Mouse (Mus musculus) T-helper 17 cell (primary cell): ENCODE measurements around the gene Prkca.

Experiments
- in situ Hi-C, 2 experiments: fragments of 300-600 bp; cut with MboI, MseI; formaldehyde crosslinking; loops; 1 replicate in 1 of 2; 2 replicates in 1 of 2; pipeline ENCODE4 v1.15.1; 2025; ENCODE audit warnings: high pct_unique_total_duplicates in 2 of 2

Gene Prkca

DNA sequence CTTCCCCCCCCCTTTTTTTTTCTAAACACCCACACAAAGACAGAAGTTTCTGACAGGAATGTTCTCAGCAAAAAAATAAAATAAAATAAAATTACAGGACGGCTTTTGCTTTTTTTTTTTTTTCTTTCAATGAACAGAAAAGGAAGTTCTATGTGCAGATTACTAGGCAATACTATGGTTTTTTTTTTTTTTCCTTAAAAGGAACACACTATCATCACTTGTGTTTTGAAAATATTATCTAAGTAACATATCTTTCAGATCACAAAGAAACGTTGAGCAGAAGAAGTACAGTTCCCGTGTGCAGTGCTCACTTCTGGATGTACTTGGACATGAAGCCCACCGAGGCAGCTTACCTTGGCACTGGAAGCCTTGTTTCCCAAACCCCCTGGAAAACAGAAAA lies 3.4 kb downstream of the Prkca start:
- in situ Hi-C loops = no loop called here

DNA sequence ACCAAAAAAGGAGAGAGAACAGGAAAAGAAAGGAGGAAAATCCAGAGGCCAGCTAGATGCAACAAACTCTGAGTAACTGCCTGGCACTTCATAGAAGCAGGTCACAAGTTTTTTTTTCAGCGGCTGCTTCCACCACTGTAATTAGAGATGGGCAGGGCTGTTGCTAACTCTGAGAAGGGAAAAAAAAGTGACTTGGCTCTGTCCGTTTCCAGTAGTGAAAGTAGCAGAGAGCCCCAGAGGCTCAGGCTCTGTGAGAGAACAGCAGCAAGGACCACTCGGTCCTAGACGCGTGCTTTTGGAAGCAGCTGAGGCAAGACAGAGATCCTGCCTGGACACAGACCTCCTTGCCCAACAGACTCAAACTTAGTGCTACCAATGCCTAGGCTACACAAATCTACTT lies 7.3 kb downstream of the Prkca start:
- in situ Hi-C loops = no loop called here

DNA sequence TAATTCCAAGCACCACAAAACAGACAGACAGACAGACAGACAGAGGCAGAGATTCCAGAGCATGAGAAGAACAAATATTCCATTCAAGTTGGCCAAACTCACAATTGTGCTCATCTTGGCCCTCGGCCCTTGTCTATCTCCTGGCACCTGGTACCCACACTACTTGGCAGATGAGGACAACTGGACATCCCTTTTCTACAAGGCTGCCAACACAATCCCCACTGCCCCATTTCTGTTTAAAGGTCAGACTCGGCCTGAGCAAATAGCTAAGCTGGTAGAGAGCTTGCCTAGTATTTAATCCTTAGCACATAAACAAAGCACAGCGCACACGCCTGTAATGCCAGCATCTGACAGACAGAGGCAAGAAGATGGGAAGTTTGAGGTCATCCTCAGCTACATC lies 8.2 kb downstream of the Prkca start:
- in situ Hi-C loops = no loop called here

DNA sequence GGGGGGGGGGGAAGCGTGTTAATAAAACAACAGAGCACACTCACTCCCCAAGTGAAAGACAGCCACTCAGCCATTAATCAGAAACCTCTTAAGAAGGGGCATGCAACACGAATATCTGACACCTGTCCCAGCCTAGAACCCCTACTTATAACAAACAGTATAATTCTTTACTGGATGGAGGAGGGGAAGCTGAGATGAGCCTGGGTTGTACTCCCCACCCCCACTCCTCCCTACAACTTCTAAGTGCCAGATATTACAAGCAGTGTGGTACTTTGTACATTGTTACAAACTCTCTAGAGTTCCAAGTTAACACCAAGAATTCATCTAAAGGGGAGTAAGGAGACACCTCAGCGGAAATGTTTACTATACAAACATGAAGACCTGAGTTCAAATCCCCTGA lies 9.1 kb downstream of the Prkca start:
- in situ Hi-C loops = no loop called here

DNA sequence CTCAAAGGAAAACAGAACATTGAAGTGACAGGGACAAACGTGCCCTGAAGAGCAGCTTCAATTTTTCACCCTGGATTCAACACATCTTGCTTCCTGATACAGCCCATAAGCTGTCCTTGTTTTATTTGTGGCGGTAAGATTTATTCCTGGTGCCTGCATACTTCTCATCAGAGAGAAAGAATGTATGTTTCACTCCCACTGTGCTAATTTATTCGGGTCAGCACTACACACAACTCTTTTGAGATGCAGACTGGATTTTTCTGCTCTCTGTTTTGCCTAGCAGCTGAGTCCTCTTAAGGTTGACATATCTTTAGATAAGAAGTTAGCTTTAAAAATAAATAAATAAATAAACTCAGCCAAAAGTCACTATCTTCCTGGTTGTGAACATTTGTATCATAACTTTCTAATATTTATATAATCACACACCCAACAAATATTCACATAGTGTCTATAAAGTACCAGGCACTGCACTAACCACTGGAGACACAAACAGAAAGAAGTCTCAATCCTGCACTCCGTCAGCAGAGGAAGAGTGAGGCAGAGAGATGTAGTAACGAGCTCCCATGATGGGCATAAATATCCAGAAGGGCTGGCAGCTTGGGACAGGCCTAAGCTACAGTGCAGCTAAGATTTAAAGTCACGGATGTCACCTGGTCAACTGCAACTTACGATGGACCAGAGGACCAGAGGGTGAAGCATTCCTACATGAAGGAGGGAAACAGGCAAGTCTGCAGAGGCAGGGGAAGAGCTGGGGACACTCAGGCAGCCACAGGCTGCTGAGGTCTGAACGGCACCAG lies 9.9 kb downstream of the Prkca start:
- in situ Hi-C loops = no loop called here

DNA sequence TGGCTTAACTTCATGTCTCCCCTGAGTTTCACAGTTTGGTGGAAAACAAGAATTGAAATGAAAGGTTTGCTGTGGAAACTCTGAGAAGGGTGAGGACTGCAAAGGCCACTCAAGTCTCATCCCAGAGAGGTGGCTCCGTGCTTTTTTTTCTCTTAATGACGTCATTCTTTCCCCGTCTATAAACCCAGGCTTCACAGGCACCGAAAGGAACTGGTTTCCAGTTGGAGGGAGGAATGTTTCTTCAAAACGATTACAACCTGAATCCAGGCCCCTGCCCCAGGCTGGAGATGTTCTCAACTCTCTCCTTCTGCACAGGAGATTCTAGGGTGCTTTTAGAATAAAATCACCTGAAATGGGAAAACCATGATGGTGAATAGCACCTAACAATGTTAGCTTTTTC lies 10.7 kb downstream of the Prkca start:
- in situ Hi-C loops = no loop called here

DNA sequence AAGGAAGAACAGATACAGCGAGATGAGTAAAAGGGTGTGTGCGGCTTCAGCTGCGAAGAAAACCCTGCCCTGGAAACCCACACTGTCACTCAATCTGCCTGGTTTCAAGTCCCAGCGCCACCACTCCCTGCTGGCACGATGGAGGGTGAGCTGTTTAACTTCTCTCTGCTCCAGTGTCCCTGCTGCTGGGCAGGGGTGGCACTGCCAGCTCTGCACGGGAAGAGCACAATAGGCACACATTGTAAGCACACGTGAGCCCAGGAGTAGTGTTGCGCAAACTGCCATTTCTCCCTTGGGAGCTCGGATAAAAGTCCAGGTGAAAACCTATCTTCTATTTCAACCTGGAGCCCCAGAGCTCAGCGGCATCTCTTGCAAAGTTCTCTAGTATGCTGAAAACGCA lies 12.9 kb downstream of the Prkca start:
- in situ Hi-C loops = no loop called here

DNA sequence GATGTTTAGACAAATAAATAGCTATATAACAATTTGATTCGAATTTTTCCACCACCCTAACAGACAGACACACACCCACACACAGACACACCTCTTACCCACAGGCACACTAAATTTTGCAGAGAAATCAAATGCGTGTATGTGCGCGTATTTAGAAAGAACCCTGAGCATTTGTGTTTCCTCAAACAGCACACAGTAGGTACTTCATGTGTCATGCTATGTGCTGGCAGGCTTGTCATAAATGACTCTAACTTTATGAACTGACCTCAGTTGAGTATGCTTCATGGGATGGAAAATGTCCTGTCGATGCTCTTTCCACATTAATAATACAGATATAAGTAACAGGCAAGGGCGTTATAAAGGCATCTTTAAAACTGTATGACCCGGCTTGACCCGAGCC lies 17.8 kb downstream of the Prkca start:
- in situ Hi-C loops = loop anchor here in 1 of 2 experiments (10.0 kb wide), 1 partner anchor 209 kb away; no protein-coding TSS in a partner anchor

DNA sequence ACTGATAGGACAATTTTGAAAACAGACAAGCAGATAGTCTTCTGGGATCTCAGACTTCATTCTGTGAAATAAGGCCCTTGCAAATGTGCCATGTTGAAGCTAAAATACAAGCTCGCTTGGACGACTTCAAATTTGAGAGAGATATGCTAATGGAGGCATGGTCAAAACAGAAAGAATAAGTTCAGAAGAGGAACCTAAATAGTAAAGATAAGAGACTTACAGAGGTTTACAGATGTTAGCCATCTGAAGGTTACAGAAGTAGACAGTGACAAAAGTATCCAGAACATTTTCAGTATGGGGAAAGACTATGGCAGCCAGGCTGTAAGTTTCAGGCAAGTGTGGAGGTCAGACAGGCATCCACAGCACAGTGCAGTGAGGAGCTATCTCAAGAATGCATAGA lies 21.6 kb downstream of the Prkca start:
- in situ Hi-C loops = loop anchor here in 1 of 2 experiments (10.0 kb wide), 1 partner anchor 213 kb away; no protein-coding TSS in a partner anchor

DNA sequence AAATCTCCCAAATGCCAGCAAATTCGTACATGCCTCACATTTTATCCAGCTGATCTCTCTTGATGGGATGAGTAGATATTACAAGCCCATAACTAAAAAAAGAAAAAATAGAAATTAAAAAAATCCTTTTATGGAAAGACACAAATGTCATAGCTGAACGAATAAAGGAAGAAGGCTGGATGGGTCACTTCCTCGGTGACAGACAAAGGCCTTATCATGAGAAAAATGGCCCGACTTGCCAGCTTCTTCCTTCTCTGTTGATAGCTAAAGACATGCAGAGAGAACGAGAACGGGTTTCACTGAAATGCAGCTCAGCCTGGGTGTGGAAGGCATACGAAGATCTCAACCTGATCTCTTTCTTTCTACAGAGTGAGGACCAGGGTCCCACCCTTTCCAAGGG lies 23.2 kb downstream of the Prkca start:
- in situ Hi-C loops = loop anchor here in 1 of 2 experiments (10.0 kb wide), 1 partner anchor 214 kb away; no protein-coding TSS in a partner anchor

DNA sequence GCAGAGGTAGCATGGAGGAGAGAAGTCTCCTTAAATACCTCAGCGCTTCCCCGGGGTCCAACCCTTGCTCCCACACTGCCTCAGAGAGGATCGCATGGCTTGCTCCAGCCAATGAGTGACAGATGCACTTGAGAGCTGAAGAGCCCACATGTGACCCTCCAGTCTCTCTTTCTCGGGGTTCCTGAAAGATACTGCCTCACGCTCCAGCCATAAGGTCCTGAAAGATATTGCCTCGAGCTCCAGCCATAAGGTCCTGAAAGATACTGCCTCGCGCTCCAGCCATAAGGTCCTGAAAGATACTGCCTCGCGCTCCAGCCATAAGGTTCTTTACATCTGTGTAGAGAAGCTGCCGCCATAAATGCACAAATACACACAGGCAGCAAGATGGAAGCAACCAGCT lies 24.6 kb downstream of the Prkca start:
- in situ Hi-C loops = no loop called here

DNA sequence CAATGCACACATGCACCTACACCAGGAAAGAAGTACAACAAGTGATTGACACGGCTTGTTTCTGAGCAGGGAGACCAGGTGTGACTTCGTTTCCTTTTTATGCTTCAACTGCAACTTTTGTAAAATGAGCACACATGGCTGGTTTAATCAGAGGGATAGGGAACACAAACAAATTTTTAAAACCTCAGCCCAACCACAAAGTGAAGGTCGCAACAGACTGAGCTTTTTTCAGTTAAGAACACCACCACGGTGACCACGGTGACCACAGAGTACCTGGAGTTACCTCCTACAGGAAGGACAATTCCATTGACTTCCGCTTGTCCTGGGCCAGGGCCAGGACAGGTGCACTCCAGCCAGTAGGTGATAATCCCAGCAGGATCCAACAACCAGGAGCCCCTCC lies 25.9 kb downstream of the Prkca start:
- in situ Hi-C loops = no loop called here

DNA sequence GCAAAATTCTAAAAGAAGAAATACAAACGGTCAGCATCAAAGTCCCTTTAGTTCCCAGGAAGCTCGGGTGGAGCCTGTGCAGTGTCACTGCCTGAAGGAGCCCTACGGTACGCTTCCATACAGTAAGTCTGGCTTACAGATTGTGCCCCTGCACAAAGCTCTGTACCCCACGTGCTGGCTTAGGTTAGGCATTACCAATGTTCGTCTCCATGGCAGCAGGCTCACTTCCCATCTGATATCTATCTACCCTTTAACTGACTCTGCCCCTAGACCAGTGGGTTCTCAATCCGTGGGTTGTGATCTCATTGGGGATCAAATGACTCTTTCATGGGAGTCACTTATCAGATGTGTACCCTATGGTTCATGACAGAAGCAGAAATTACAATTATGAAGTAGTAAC lies 28.0 kb downstream of the Prkca start:
- in situ Hi-C loops = no loop called here

DNA sequence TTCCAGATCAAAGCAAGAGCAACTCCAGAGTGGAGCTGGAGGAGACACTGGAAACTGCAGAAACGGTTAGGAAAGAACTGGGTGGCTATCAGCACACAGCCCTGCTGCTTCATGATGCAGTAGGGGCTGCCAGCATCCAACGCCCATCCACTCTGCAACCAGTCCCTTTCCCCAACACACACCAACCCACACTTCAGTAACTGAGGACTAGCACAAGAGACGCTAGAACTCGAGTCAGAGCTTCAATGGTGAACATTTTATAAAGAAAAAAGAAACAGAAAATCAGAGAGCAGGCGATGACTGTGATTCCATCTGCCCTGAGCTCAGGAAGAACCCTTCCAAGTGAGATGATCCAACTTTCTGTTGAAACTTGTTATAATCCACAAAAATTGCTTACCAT lies 31.2 kb downstream of the Prkca start:
- in situ Hi-C loops = no loop called here

DNA sequence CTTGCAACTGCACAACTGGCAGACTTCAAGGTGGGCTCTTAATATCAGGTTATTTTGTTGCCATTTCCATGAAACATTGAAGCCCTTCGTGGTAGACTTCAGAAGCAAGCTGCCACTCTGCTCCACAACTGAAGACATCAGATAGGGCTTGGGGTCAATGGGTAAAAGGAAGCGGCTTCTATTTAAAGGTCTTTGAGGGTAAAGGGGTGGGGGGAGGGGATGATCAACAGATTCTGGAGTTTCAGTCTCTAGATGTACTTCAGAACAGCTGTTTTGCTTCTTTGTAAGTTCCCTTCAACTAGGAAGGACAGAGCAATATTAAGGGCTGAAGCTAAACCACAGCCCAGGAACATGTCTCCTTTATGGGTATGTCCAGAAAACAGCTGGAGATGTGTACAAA lies 31.8 kb downstream of the Prkca start:
- in situ Hi-C loops = no loop called here

DNA sequence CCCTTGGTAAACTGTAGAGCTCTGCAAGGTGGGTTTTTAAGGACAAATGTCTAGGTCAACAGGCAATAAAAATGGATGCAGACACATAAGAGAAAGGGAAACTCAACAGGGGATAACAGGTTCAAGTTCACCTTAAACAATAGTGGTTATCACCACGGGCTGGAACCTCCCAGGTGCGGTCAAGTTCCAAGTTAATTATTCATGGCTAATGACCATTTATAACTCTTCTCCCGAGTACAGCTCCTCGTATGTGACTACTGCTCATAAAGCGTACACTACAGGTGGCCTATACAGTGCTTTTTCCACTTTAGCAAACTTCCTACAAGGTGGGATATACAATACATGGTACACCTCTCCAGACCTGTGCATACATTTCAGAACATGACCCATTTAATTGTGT lies 33.9 kb downstream of the Prkca start:
- in situ Hi-C loops = no loop called here

DNA sequence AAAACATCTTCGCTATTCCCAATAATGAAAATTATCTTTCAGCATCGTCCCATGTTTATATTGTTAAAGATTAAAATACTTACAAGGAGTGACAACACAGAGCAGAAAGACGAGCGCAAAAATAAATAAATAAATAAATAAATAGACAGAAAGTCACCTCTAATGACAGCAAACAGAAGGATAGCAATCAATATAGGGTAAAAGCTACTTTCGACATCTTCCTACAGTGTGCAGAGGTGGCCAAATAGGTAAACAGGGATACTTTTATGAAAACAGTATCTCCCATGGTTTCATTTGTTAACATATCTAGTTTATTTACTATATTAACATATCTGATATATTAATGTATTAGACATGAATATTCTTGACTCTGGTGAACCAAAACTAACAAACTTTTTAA lies 35.5 kb downstream of the Prkca start:
- in situ Hi-C loops = no loop called here

DNA sequence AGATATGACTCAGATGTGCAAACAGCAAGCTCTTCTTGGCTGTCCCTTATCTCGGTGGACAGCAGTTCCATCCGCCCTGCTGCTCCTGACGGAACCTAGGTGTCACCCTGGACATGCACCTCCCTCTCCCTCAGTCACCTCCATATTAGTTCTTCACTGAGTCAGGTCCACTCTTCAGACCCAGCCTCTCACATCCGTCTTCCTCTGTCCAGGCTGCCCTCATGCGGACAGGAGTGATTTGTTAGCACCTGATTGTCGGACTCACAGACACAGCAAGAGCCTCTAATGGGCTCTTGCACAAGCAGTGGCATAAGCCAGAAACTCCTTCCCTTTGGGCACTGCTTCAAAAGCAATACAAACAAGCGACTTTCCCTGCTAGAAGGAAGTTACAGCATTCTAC lies 36.5 kb downstream of the Prkca start:
- in situ Hi-C loops = no loop called here

DNA sequence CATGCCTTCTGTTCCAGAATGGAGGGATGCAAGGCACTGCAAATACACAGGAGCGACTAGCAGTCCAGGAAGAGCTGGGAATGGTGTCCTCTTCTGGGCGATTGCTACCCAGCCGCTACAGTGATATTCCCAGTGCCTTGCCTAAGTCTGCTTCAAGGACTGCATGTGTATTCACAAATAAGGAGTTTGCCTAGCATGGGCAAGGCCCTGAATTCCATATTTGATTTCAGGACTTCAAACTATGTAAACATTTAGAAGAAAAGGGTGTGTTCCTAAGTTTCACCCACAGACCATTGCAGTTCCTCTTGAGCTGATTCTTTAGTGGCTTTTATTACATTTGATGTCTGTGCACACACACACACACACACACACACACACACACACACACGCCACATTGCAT lies 39.9 kb downstream of the Prkca start:
- in situ Hi-C loops = no loop called here

DNA sequence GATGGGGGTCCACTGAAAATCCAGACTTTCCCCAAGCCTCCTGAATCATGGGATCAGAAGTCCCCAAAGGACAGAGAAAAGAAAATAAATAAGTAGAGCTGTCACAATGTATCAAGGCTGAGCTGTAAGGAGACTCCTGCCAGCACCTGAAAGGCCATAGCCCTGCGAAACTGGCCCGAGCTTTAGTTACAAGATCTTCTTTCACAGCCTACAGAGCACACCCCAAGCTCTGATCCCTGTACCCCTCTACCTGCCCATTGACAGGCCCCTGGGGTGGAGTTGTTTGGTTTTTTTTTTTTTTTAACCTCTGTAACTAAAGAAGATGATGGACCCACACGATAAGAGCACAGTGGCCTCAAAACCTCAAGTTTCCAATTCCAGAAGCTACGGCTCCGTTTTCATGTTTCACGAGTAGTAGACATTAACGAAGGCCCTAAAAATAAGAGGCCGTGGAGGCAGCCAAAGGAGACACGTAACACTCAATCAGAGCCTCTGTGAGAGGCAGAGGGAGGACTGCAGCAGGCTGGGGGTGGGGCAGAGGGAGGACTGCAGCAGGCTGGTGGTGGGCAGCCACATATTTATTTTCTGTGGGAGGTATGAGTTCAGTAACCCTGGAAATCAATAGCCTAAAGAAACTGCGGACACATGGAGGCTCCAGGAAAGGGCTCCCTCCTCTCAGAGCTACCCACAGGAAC lies 41.8 kb downstream of the Prkca start:
- in situ Hi-C loops = no loop called here

DNA sequence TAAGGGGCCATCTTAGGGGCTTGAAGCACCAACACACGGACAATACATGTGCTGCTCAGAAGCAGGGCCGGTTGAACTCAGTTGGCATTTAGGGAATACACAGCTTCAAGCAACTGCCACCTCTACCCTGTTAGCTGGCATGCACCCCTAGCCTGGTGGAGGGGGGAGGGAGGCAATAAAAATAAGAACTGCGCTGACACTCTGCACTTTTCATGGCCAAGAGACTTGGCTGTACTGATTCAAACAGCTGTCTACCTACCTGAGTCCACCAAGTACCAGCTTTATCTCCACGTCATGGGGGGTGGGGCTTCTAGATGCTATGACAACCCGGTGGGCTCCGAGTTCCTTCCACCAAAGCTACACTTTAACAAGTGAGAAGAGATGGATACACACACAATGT lies 42.7 kb downstream of the Prkca start:
- in situ Hi-C loops = no loop called here

DNA sequence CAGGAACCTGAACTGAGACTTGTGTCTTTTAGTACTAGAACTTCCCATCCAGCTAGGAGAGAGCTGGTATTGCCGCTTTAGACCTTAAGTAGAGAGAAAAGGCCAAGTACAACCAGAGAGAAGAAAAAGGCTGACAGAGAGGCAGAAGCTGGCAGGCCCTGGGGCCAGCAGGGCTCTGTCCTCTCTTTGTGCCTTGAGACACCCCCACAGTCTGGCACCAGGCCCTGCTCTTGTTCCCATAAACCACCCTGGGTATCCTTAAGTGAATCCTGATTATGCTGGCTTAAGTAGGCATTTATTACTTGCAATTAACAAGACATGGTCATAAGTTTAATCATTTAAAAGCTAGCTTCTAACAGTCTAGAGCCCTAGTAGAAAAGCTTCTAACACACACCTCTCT lies 43.3 kb downstream of the Prkca start:
- in situ Hi-C loops = no loop called here

DNA sequence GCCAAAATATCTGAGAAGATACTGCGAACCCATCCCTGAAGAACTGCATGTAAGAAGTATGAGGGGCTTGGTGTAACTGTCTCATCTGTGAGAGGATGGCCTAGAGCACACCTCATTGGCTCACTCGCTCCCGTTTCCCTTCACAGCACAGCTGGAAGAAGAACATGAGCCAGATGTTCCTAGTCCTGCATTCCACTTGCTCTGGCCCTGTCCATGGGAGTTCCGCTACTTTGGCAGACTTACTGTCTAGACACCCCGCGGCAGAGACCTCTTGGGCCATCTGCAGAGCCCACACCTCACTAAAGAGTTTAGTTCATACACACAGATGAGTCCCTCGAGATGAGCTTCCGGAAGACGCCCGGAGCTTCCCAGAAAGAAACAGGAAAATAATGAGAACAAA lies 43.8 kb downstream of the Prkca start:
- in situ Hi-C loops = no loop called here
